Mouse (Mus musculus) kidney, adult 18-20 months (tissue): ENCODE results near the gene Llph.

Experiments used
- DNase-seq: peaks from one replicate; pipeline ENCODE4 v3.0.0; 2021

The Llph gene

GRCm38 (mm10) chr10:120280375-120280774 is 53.5 kb downstream of the Llph start:
- DNase-seq, result no peak

GRCm38 (mm10) chr10:120281700-120282099 is 54.8 kb downstream of the Llph start:
- no peak for DNase-seq
